Mouse (Mus musculus): ENCODE data around the gene Iscu.
"Not testable (repeated sequence)": the region's sequence is repeated elsewhere in the genome, so short reads cannot be mapped to it uniquely, and the experiment has no call there.

Iscu gene

GRCm38 (mm10) chr5:113755347-113756030 lies 17.1 kb upstream of the Iscu start:
- no peak for DNase-seq (ENCODE audit: low spot score)

- DNase-seq (ENCODE audit: low spot score) = no peak
Observed at GRCm38 (mm10) chr5:113761585-113761984, 11.0 kb upstream of the Iscu start.

- DNase-seq (ENCODE audit: low spot score) = no peak
Observed at GRCm38 (mm10) chr5:113764426-113764825, 8.1 kb upstream of the Iscu start.

GRCm38 (mm10) chr5:113765641-113766526 lies 6.7 kb upstream of the Iscu start:
- DNase-seq (ENCODE audit: low spot score) = no peak

DNA sequence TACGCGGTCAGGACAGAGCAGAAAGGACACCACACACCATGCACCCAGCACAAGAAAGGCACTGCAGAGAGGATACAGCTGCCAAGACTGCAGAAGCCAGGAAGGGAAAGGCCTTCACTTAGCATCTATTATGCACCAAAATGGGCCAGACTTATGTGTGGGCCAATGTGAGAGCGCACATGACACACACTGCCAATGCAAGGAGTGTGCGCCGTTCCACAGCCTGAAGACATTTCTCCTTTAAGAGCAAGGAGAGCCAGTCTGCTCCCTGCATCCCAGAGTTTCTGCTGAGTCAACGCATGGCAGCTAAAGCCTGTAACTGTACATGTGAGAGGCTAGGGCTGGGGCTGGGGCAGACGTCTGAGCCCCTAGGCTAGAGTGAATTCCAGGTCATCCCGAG lies 3.7 kb upstream of the Iscu start:
- no peak for DNase-seq (ENCODE audit: low spot score)

GRCm38 (mm10) chr5:113771213-113772162 lies 1.1 kb upstream of the Iscu start:
- DNase-seq (ENCODE audit: low spot score) = peak; percentile 79

DNA sequence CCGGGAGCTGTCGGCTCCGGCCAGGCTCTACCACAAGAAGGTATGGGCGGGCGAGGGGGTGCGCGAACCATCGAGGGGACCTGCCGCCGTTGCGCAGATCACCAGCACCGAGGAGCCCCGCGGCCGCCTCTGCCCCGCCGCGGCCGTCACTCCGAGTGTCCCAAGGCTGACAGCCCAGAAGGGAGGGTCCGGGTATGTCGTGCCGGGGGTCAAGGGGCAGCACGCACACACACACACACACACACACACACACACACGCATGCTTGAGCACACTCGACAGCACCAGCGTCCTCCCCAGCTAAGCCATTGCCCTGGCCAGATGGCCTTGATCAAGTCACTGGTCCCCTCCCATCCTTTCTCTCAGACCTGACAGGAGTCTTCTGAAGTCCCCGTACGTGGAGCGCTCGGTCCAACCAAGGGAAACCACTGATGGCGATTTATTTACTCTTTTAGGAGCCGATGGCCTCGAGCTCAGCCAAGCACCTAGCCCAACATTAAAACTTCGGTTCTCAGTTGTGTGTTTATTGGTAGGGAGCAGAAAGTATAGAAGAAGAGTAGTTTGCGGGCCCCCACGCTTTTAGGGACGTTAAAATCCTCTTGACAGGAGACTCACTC lies 464 bp downstream of the Iscu start:
- no peak for DNase-seq (ENCODE audit: low spot score)

DNA sequence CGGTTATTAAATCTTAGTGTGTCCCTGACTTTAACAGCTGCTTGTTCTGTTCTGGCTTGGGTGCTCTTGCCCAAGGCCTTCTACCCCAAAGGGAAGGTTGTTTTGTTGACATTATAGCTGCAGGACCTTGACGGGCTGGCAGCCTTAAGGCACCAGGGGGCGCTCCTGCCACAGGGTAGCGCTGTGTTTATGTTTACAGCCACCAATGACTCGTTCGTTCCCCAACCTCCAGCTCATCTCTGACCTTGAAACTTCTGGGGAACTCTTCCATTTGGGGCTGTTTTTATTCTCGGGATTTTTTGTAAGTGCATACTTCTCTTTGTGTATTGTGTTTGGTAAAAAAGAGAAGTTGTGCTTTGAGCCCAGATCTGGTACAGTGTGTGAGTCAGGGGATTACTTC lies 1.1 kb downstream of the Iscu start:
- DNase-seq (ENCODE audit: low spot score) = peak; percentile 71

GRCm38 (mm10) chr5:113775585-113775984 lies 3.0 kb downstream of the Iscu start:
- no peak for DNase-seq (ENCODE audit: low spot score)

- DNase-seq (ENCODE audit: low spot score) = no peak
Observed at GRCm38 (mm10) chr5:113776128-113776895, 3.8 kb downstream of the Iscu start.

DNA sequence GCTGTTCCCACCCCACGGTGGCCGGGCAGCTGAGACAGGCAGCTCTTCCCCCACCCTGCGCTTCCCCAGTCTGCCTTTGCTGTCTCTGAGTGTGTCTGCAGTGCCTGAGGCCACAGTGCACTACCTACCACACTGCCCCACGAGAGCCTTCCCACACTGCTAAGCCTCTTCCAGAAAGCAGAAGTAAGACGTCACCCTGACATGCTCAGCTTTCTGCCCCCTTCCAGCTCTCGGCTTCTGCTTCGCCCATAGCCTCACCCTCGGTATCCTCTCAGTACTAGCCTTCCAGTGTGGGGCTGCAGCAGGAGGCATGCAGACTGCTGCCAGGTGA lies 4.3 kb downstream of the Iscu start:
- no peak for DNase-seq (ENCODE audit: low spot score)

DNA sequence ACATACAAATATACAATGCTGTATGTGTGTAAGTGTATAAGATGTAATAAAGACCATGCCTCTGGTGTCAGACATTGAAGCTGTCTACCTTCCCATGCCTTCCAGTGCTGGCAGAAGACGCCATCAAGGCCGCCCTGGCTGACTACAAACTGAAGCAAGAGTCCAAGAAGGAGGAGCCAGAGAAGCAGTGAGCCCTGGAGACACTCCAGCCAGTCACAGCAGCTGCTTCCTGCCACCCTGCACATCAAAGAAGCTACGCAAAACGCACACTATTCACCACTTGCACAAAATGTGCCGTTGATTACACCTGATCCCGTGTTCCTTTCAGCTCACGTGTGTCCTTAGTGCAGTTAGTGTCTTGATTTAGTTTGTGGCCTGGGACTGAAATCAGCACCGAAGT lies 5.2 kb downstream of the Iscu start:
- DNase-seq (ENCODE audit: low spot score) = not testable (repeated sequence)

GRCm38 (mm10) chr5:113779569-113779968 lies 7.0 kb downstream of the Iscu start:
- DNase-seq (ENCODE audit: low spot score) = no peak

GRCm38 (mm10) chr5:113780082-113780752 lies 7.7 kb downstream of the Iscu start:
- DNase-seq (ENCODE audit: low spot score) = no peak

DNA sequence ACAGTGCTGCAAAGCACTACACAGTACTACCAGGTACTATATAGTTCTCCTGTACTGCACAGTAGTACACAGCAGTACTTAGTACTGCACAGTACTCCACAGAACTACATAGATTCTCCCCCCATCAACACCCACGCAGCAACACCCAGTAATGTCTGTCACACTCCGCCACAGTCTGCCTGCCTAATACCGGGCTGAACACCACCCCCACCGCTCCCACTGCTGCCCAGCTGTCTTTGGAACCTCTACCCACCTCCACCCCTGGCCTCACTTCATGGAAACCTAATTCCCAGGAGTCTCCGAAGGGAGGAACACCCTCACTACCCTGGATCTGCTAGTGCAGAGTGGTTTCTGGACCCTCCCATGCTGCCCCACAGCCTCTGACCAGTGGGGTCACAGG lies 8.2 kb downstream of the Iscu start:
- no peak for DNase-seq (ENCODE audit: low spot score)

DNA sequence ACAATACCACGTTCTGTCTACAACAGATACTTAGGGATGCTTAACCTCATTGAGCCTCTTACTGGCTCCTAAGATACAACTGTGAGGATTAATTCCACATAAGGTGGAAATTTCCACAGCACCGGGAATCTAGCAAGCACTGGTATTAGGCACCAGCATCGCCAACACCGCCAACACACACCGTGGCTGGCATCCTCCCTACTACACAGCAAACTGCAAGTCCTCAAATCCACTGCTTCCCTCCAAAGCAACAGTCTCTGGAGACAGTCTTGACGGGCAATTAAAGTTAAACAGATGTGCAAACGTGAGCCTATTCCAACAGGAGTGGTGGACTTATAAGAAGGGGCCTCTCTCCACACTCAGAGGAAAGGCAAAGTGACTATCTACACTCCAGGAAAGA lies 8.7 kb downstream of the Iscu start:
- DNase-seq (ENCODE audit: low spot score) = no peak

GRCm38 (mm10) chr5:113781875-113782274 lies 9.3 kb downstream of the Iscu start:
- no peak for DNase-seq (ENCODE audit: low spot score)

GRCm38 (mm10) chr5:113782624-113783023 lies 10.1 kb downstream of the Iscu start:
- no peak for DNase-seq (ENCODE audit: low spot score)

DNA sequence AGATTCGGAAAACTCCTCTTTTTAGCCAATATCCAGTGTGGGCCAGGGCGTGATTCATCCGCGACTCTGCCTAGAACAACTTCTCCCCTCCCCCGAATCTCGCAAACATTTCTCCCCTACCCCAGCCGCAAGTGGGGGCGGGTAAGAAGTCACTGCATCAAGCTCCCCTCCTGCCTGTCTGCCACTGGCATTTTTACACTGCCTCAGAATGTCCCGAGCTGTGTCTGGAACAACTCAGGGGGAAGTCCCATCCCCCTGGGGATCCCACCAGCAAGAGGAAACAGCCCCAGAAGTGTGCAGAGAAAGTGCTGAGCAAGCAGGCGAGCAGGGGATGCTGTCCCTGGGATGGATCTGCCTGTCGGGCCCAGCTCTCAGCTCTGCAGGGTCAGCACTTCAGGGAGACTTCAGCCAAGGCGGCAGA lies 11.0 kb downstream of the Iscu start:
- no peak for DNase-seq (ENCODE audit: low spot score)

- not testable (repeated sequence) for DNase-seq (ENCODE audit: low spot score)
Observed at GRCm38 (mm10) chr5:113784104-113784503, 11.6 kb downstream of the Iscu start.

- DNase-seq (ENCODE audit: low spot score) = no peak
Observed at GRCm38 (mm10) chr5:113786985-113787384, 14.4 kb downstream of the Iscu start.
